7 mouse cellular contexts compared by ENCODE assay signal in the genomic region with DNA sequence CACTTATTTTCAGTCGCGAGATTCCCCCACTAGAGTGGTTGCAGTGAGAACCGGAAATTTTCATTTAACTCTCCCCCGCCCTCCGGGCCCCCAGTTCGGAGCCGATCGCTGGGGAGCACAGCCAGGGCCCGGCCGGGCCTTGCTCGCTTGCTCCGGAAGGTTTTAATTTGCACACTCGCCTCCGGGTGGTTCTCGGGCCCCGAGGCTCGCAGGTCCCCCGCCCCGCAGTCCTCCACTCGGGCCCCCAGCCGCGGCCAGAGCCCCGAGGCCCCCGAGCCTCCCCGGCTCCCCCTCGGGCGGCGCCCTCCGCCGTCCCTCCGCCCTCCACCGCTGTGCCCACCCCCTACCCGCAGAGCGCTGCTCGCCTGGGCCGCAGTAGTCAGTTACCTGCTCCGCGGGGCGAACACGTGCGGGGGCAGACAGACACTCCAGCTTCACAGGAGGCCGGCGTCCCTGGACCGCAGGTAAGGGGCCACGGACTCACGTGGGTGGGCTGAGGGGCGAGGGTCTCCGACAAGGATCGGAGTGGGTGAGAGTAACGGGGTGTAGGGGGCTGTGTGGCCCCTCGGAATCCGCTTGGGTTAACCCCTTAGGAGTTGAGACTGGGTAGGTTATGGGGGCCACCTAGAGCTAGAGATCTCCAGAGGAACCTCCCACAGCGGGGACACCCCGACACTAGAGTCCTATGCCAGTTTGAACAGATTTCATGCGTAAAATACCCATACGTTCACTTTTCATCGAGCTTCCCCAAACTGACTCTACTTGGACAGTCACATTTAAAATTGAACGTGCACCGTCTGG. TPM values are rescaled to one million over a fixed set of nuclear protein-coding genes. Genes with fewer than 3 reads are reported as not detected.
DNase-seq lines count a peak whose midpoint lies in the region; ATAC-seq lines count a peak whose summit lies in the region.

A gene (plus strand): TSS at position 375 of the 801 bp plus-strand sequence.

- peak within 1 kb of the TSS; percentile 65 for H3K4me3 ChIP-seq in intestine, embryonic 14.5 days (ENCODE audit: low read depth, low read length)
- peak within 1 kb of the TSS; percentile 60 for H3K4me3 ChIP-seq in limb, embryonic 12.5 days (replicated peaks)
- peak within 1 kb of the TSS; percentile 57 for H3K4me3 ChIP-seq in midbrain, embryonic 12.5 days

- peak; percentile 49 for ATAC-seq in intestine, embryonic 14.5 days (replicated peaks; ENCODE audit: low FRiP score, low TSS enrichment, low read depth)
- ATAC-seq in limb, embryonic 12.5 days (ENCODE audit: insufficient number of reproducible peaks, insufficient read depth, low FRiP score, low TSS enrichment, low read depth), result no peak
- ATAC-seq in midbrain, embryonic 12.5 days (ENCODE audit: low FRiP score, low read depth), result peak; percentile 21

- H3K27ac ChIP-seq in intestine, embryonic 14.5 days (ENCODE audit: low read depth), result peak within 1 kb of the TSS; percentile 88
- H3K27ac ChIP-seq in limb, embryonic 12.5 days, result peak within 1 kb of the TSS; percentile 87
- peak within 1 kb of the TSS; percentile 40; the same call in 1 of the 2 replicates for H3K27ac ChIP-seq in midbrain, embryonic 12.5 days (replicated peaks)

- H3K4me2 ChIP-seq in intestine, embryonic 14.5 days (ENCODE audit: low read length), result peak within 1 kb of the TSS; percentile 85
- H3K4me2 ChIP-seq in limb, embryonic 12.5 days, result peak within 1 kb of the TSS; percentile 96
- peak within 1 kb of the TSS; percentile 92 for H3K4me2 ChIP-seq in midbrain, embryonic 12.5 days (replicated peaks)

- H3K27me3 ChIP-seq in intestine, embryonic 14.5 days (replicated peaks; ENCODE audit: control insufficient read depth, insufficient read depth, low read length), result no peaks in the 10 kb centered on the region
- H3K27me3 ChIP-seq in limb, embryonic 12.5 days, result no peaks in the 10 kb centered on the region
- peaks cover 31% of the 10 kb centered on the region for H3K27me3 ChIP-seq in midbrain, embryonic 12.5 days

- peak; percentile 53 for DNase-seq in adipocyte (ENCODE audit: low spot score)
- peak; percentile 47 for DNase-seq in embryo, embryonic 10 days (ENCODE audit: low spot score)
- DNase-seq in gastrocnemius, postnatal 36 days, result peak; percentile 6 to 23
- DNase-seq in intestine, embryonic 14.5 days (ENCODE audit: low spot score), result peak; percentile 84
- peak; percentile 58 to 66 for DNase-seq in spleen, postnatal 10 days (ENCODE audit: low spot score in 2 of 2)

- no peaks in the 10 kb centered on the region for H3K36me3 ChIP-seq in intestine, embryonic 14.5 days (ENCODE audit: control insufficient read depth, insufficient read depth, low read length)
- H3K36me3 ChIP-seq in limb, embryonic 12.5 days, result no peaks in the 10 kb centered on the region
- H3K36me3 ChIP-seq in midbrain, embryonic 12.5 days, result no peaks in the 10 kb centered on the region

- H3K4me1 ChIP-seq in intestine, embryonic 14.5 days (replicated peaks; ENCODE audit: control insufficient read depth, insufficient read depth, low read length), result peaks cover 4% of the 10 kb centered on the region; the same call in 1 of the 2 replicates
- no peaks in the 10 kb centered on the region for H3K4me1 ChIP-seq in limb, embryonic 12.5 days (replicated peaks)
- peaks cover 28% of the 10 kb centered on the region for H3K4me1 ChIP-seq in midbrain, embryonic 12.5 days

- intact Hi-C loops in gastrocnemius, postnatal 36 days (cut with DNase I), result no loop called here

- peak within 1 kb of the TSS; percentile 79 for H3K9ac ChIP-seq in intestine, embryonic 14.5 days (ENCODE audit: low read length)
- peak within 1 kb of the TSS; percentile 72 for H3K9ac ChIP-seq in limb, embryonic 12.5 days (replicated peaks)
- H3K9ac ChIP-seq in midbrain, embryonic 12.5 days (replicated peaks), result peak within 1 kb of the TSS; percentile 63

- no peaks in the 10 kb centered on the region for H3K9me3 ChIP-seq in intestine, embryonic 14.5 days (ENCODE audit: control insufficient read depth, low read length)
- no peaks in the 10 kb centered on the region for H3K9me3 ChIP-seq in limb, embryonic 12.5 days
- H3K9me3 ChIP-seq in midbrain, embryonic 12.5 days, result no peaks in the 10 kb centered on the region

- WGBS in intestine, embryonic 14.5 days, result under 1% methylated on average over 59 of the region's 59 CpGs
- 1% methylated on average over 59 of the region's 59 CpGs for WGBS in limb, embryonic 12.5 days
- WGBS in midbrain, embryonic 12.5 days, result under 1% methylated on average over 58 of the region's 59 CpGs

RNA-seq across cellular contexts. Expression of the gene that starts here (rescaled TPM):
- 1 to 10 TPM; 1.4 to 2.1 TPM for total RNA-seq in gastrocnemius, postnatal 36 days (2021)
- polyA plus RNA-seq in intestine, embryonic 14.5 days (2014; fragmentation: Nextera tagmentation; extraction: Ambion mirVana), result 39.6 and 41.3 TPM in 2 replicates
- polyA plus RNA-seq in limb, embryonic 12.5 days (2016; fragmentation: Nextera tagmentation; extraction: Ambion mirVana), result 29.7 and 32.5 TPM in 2 replicates
- polyA plus RNA-seq in midbrain, embryonic 12.5 days (2016; fragmentation: Nextera tagmentation; extraction: Ambion mirVana), result 16.5 and 18.0 TPM in 2 replicates

Comparison
In these comparisons a context has a peak if more than half of its experiments do, and no peak if none do; other contexts are left out.
1. DNase-seq: peak in every context shown above with its lines; median percentile 84 in intestine, embryonic 14.5 days; 62 in spleen, postnatal 10 days; 53 in adipocyte; 47 in embryo, embryonic 10 days; 14 in gastrocnemius, postnatal 36 days.